Mouse (Mus musculus) left cerebral cortex, adult 9 months (tissue): ENCODE data around the gene Wwtr1.
A peak's percentile ranks its signal among the peaks of the same experiment; 100 is the strongest.

Experiments
- DNase-seq, 2 experiments: peaks; one replicate each; pipeline ENCODE4 v3.0.0; 2022; ENCODE audit warnings: low spot score in 2 of 2

Gene Wwtr1

DNA sequence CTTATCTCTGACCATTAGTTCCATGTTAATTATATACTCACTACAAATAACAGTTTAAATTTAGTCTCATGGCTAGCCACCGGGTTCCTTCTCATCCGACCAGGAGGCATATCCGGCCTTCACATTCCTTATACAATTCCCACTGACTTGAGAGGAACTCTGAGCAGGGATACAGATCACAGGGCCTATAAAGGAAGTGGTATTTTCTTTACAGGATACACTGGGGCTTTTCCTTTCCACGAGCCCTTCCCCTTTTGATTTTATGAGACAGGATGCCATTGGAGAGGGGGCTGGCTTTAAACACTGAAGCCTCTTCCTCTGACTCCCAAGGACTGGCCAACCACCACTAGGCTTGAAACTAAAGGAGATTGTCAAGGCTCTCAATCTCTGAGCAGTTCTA lies 59.6 kb downstream of the Wwtr1 start:
- DNase-seq = no peak

GRCm38 (mm10) chr3:57515044-57515443 lies 60.7 kb downstream of the Wwtr1 start:
- no peak for DNase-seq

- DNase-seq = peak in 1 of 2 experiments; percentile 30
Observed at GRCm38 (mm10) chr3:57511816-57512586, 63.7 kb downstream of the Wwtr1 start.

DNA sequence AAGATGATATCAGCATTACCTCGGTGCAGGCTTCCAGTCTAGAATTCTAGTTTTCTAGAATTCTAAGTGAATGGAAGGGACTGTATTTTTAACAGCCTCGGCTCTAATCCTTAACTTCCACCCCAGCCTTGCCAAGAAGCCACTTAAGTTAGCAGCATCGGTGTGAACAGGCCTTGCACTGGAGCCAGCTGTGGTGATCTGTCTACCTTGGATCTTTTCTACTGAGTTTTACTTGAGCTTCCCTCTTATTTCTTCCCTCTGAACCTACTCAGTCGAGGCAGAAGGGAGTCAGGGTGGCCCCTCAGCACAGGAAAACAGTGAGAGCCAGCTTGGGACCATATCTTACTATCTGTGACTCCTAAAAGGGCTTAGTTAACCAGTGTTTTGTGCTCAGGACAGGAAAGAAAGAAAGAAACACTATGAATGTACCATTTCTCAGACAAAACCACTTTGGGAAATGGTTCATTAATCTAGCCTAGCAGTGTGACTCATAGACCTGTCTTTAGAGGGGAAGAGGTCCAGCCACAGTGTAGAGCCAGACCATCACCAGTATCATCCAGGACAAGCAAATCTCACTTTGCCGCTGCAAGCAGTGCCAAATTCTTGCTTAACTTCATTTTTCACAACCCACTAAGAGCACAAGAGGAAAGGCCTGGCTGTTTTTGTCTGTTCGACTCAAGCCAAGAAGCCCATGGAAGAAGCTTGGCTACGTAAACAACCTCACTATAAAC lies 65.6 kb downstream of the Wwtr1 start:
- no peak for DNase-seq

DNA sequence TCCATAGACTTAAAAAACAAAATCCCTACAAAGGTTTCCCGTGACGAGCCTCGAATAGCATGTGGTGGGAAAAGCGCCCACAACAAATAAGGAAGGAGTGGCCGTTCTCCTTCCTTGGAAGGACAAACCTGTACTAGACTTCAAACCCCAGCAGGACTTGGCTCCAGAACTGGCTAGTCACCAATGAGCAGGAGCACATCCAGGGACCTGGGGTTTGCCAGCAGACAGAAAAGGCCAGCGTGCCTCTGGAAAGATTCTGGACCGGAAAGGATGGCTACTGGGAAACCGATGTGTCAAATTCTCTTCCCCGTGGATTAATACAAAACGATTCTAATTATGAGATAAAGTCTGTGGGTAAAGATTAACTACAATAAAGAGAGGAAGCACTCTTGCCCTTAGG lies 69.7 kb downstream of the Wwtr1 start:
- DNase-seq = no peak

DNA sequence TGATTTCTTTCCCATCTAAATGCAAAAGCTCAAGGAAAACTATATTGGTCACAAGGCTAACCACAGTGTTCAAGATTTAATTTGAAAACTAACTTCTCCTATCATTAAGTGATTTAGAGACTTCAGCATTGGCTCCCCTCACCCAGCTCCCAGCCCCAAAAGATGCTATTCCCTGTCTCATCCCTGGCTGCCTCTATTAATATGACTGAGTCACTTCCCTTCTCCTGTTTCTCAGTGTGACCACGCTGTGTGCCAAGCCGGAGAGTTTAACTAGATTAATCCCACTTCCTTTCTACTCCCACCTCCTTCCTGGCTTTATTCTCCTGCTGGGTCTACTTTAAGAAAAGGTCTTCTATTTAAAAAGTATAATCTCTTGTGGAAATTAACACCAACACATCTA lies 71.0 kb downstream of the Wwtr1 start:
- DNase-seq = peak in 1 of 2 experiments; percentile 39

DNA sequence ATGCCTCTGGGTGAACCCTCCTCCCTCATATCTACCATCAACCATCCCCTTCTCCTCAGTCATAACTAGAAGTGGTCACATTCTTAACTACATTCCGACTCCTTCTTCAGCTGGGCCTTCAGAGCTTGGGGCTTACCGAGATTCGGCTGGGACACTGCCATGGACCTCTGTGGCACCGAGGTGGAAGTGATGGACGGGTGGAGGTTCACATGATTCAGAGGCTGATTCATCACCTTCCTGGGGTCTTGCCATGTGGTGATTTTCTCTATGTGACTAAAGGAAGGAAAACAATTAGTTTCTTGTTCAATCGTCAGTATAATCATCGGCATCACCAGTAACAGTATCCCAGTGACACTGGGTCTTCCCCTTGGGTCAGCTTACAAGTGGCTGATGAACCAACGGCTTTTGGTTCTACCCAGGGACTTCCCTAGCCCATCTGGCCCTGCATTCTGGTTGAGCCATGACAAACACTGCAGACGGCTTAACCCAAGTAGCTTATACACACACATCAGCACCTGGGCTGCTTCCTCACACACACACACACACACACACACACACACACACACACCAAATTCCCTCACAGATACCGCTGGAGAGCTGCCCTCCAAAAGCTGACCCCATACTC lies 74.0 kb downstream of the Wwtr1 start:
- no peak for DNase-seq

DNA sequence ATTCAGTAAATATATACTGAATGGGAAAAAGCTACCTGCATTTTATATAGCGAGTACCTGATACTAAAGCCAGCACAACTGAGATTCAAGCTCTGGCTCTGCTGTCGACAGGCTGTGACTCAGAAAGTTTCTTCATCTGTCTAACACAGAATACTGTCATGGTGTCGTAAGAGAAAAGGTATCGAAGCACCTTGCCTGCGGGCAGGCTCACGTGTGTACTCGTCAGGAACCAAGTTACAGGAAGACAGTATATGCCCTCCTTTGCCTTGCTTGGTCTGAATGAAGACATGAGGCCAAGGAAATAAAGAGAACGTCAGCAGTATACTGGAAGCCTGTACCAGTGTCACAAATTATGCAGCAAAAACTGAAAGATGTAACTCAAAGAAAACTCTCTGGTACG lies 74.9 kb downstream of the Wwtr1 start:
- DNase-seq = no peak

GRCm38 (mm10) chr3:57497791-57498190 lies 77.9 kb downstream of the Wwtr1 start:
- no peak for DNase-seq

DNA sequence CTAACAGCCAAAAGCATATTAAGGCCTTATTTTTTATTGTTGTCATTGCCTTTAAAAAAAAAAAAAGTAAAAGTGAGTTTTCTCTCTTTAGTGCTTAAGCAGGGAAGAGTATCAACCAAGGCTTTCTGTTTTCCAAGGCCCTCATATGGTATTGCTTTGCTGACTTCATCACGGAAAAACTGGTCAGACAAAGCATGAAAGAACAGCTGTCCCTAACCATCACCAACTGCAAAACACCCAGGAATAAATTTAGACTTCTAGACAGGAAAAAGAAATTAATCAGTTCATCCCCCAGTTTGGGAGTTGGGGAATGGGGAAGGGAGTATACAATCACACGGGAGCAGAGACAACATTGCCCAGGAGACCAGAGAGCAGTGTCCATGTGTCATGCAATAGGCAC lies 79.3 kb downstream of the Wwtr1 start:
- no peak for DNase-seq

DNA sequence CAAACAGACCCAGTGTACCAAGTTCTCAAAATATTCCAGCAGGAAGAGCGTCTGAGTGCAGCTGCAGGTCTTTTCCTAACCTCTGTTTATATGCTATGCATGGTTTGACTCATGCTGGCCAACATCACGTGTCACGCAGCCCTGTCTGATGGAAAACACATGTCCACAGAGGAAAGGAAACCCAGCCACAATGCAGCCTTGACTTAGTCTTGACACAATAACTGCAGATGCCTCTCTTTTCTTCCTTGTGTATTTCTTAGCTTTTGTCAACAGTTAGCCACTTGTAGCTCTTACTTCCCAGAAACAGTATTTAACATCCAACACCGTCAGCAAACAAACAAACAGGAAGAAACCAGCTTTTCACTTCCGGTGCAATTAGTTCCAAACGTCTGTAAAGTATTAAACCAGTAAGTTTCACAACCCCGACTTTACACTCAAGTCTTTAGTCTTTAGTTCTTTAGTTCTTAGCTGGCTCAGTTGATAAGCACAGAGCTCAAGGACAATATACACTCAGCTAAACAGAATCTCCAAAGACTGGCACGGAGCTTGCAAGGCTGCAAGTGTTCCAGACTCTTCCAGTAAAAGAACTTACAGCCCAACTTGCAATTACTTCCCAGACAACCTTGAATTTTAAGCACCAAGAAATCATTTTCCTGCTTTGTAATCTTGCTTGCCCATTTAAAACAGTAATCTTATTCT lies 88.1 kb downstream of the Wwtr1 start:
- no peak for DNase-seq

DNA sequence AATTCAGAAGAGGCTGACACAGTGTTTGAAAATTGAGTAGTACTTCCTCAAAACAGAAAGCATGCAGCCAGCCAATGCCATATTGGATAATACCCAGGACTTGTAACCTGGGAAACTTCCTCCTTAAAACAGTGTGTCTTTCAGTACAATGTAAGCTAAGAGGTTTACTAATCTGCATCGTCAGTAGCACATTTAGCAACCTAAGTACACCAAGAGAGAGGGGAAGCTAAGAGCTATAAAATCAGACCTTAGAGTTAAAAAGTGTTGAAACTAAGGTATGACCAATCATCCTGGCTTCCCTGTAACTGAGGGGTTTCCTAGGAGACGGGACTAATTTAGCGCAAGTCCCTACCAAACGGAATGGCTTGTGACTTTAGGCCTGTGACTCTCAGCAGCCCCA lies 89.6 kb downstream of the Wwtr1 start:
- no peak for DNase-seq

GRCm38 (mm10) chr3:57481981-57482380 lies 93.7 kb downstream of the Wwtr1 start:
- no peak for DNase-seq

DNA sequence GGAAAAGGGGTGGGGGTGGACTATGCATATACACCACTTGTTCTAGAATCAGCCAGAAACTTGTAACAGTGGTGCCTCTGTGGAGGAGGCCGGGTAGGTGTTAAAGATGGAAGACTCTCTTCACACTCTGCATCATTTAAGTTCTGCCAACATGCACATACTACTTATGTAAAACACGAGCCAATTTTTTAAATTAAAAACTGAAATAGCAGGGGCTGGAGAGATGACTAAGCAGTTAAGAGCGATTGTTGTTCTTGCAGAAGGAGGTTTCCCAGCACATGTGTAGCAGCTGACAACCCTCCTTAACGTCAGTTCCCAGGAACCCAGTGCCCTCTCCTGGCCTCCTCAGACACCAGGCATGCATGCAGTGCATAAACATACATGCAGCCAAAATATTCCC lies 95.1 kb downstream of the Wwtr1 start:
- DNase-seq = peak in 1 of 2 experiments; percentile 19

DNA sequence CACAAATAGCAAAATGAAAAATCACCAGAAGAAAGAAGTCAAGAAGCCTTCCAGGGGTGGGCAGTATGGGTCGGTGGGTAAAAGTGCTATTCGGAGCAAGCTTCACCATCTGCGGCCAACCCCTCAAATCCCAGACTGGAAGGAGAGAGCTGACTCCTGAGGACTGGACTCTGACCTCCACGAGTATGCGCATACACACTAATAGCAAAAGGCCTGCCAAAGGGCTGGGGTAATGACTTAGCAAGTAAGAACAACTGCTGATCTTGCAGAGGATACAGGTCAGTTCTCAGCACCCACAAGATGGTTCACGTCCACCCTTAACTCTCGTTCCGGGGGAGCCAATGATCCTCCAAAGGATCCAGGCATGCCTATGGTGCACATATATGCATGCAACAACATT lies 101.3 kb downstream of the Wwtr1 start:
- DNase-seq = no peak

DNA sequence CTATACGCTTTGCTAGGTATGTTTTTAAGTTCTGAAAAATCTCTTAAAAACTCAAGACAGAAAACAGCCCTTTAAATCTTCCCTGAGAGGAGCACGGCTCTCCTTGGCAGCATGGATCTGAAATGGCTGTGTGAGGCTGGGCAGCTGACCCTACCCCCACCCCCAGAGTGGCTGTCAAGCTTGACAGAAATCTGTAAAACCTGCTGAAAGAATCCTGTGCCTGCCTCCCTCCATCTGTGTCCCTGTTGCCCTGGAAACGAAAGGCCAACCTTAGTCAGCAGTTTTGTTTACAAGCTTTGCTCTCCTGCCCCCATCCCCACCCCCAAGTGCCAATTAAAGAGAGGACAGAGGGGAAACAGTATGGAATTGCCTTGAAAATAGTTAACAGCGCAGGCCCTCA lies 103.3 kb downstream of the Wwtr1 start:
- no peak for DNase-seq

GRCm38 (mm10) chr3:57470981-57471601 lies 104.6 kb downstream of the Wwtr1 start:
- no peak for DNase-seq

- DNase-seq = peak in 1 of 2 experiments; percentile 25
Observed at GRCm38 (mm10) chr3:57470326-57470725, 105.4 kb downstream of the Wwtr1 start.

- DNase-seq = no peak
Observed at GRCm38 (mm10) chr3:57469325-57469724, 106.4 kb downstream of the Wwtr1 start.

- DNase-seq = no peak
Observed at GRCm38 (mm10) chr3:57466289-57466688, 109.4 kb downstream of the Wwtr1 start.

DNA sequence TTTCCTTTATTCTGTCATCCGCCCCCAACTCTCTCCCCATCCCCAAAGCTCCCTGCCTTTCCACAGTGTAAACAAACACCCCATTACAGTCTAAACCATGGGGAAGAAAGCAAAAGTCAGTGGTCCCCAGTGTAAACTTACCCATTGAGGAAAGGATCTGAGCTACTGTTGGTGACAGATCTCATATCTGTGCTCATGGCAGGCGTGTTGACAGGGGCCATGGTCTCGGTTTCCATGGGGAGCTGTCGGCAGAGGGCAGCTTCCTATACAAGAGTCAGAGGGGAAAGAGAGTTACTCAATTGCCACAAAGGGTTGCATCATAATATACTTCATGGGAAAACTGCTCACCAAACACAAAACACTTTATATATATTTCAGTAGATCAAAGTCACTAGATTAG lies 112.4 kb downstream of the Wwtr1 start:
- DNase-seq = no peak

DNA sequence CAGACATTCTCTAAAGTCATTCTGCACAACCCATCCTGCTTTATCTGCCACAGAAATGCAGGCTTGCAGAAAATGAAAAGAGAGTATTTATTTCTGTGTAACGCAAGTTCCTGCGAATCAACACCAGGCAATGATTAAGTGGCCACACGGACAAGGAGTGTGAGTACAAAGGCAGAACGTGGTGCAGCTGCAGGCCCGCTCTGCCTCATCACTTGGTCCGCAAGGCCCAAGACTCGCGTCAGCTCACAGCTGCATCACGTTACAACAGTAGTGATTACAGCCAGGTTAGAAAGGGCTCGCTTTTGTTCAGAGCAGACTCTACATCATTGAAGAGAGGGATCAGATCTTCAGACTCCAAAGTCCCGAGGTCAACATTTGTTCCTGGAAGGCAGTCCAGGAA lies 117.1 kb downstream of the Wwtr1 start:
- DNase-seq = no peak
